Mouse (Mus musculus) G1E (cell line): ENCODE measurements around the gene Prrg2.

ENCODE experiments used
- CTCF ChIP-seq: IDR thresholded peaks from 2 replicates; pipeline ENCODE4 v1.5.1; 2012; ENCODE audit warnings: low read depth, low read length, inconsistent platforms, mixed read lengths
- POLR2AphosphoS5 ChIP-seq: IDR thresholded peaks from 2 replicates; pipeline ENCODE4 v1.6.1; 2012; ENCODE audit warnings: low read depth, low read length, inconsistent platforms; ENCODE audit not compliant: insufficient replicate concordance

DNA sequence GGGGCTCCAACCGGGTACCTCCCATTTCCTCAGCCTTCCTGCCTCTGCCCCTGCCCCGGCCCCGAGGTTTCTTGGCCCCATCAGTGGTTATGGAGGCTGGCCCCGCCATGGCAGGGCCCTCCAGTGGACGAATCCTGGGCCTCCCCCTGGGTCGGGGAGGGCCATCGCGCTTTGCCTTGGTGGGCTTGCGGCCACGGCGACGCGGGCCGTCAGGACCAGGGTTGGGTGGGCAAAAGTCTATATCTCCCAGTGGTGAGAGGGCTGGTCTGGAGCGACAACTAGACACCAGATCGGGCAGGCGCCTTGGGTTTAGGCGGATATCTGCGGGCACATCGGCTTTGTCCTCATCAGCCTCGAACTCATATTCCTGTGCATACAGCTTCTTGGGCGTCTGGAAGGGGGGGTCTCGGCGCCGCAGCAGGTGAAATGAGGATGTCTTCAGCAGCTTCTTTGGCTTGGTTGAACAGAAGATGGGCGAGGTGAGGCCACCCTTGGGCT lies 15.6 kb downstream of the Prrg2 start:
- no peak for TF ChIP-seq POLR2AphosphoS5
- no peak for TF ChIP-seq CTCF
